Mouse (Mus musculus): ENCODE results near the gene Lipc.

Gene Lipc

DNA sequence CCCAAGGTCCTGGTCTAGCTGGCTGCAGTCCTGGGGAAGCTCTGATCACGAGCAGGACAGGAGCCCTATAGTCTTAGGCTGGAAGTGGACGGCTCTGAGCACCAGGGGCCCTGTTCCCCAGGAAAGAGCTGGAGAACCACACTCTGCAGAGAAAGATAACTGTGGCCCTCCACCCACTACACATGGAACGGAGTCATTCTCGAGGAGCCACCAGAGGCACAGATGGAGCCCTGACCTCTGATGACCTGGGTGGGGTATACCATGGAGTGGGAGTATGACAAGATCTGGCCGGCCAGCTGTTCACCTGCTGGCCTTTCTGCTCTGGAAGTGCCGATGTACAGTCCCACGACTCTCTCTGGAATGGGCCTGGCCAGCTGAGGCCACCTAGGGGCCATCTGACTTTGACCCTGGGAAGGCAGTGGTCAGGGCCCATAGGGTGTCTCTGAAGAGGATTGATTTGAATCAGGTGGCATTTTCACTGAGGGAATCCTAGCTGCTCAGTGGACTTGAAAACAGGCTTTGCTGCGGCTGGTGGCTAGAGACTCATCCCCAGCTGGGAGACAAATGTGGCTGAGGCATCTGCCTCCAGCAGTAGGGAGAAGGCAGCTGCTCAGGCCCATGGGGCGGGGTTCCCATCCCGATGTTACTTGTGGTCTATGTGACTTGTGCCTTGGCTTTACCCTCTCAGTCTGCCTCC, 37.2 kb downstream of the Lipc start:
- DNase-seq (ENCODE audit: low spot score): peak; percentile 54

DNA sequence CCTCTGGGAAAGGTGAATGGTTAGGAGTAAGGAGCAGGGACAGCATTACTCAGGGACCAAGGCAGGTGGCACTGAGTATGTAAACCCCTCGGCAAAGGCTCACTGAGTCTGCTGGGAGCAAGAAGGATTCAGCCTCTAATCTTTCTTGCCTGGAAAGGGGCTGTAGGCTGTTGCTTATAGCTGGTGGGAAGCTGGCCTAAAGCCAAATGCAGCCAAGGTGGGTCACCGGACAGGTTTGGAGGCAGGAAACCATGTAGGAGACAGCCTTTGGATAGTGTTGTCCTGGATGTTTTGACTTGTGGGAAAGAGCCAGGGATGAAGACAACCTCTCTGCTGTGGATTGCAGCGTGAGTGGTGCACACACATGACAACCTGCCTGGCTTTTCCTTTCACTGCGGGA, 40.9 kb downstream of the Lipc start:
- no peak for DNase-seq (ENCODE audit: low spot score)

DNA sequence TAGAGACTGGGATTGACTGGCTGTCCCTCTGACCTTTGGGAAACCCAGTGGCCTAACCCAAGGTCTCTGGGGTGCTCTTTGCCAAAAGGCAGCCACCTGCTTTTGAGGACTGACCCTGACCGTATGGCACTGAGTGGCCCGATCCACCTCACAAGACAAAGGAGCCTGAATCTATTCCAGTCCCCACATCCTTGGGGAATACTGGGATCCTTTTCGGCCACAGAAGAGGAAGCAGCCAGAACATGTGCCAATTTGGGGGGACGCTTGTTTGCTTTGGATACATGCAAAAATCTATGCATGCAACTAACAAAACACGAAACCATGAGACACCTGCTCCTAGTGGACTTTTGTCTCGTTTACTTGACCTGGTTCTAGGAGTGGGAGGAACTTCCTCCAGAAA, 41.7 kb downstream of the Lipc start:
- no peak for DNase-seq (ENCODE audit: low spot score)

DNA sequence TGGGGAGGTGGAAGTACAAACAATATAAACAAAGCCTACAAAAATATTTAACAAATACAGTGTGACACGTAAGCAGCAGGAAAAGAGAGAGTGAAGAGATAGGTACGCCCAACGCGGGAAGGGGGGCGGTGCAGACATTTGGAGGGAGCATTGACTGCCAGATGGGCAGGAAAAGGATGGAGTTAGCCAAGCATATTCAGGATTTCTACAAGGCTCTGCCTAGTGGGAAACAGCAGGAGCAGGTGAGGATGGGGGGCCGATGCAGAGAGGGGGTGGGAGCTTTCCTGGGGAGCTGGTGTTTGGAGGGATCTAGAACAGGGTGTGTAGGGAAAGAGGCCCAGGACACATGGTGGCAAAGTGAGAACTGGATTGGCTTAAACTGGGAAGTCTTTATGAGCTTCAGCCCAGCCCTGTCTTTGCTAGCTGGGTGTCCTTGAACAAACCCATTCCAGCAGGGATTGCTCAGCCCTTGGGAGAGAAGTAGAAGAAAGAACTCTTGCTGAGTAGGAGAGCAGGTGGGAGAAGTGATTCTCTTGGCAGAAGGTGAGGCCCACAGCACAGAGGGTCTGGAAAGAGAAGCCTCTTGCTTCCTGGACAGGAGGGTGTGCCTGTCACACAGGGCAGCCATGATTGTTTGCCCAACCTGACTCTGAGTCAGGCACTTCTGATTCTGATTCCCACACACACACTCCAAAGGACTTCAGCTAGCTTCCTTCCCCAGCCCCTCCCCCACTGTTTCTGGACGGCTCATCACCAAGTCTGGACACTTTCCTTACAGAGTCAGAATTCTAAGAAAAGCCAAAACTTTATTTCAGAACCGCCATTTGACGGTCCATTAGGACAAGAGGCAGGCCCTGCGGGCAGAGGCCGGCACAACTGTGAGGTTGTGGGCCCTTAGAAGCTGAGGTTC, 49.0 kb downstream of the Lipc start:
- no peak for DNase-seq (ENCODE audit: low spot score)

DNA sequence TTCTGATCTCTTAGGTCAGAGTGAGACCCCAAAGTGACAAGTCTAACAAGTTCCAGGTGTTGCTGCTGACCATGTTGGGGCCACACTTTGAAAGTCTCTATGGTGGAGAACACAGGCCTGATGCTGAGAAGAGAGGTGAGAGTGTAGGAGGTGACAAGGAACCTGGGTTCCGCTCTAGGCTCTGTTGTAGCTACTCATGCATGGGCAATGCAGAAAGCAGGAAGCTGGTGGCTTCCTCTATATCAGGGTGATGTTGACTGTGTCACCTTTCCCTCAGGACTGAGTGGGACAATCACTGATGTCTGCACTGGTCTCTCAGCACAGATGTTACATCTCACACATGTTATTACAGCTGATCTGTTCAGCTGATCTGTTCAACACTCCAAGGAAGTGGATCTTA, 57.8 kb downstream of the Lipc start:
- DNase-seq (ENCODE audit: low spot score): no peak

DNA sequence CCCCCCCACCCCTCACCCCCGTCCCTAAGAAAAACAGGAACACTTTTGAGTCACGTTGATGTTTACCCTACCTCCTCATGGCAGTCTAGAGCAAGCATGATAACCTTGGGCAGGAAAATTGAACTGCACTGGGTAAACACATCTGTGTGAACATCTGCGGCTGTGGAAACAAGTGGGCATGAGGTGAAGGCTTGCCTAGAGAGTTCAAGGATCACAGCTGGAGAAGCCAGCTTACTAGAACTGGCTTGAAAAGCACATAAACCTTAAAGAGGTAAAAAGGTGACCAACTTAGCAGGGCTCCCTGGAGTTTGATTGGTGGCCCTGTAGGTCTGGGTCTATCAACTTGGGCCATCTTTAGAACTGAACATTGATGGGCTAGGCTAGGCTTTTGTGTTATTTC, 58.5 kb downstream of the Lipc start:
- DNase-seq (ENCODE audit: low spot score): no peak

DNA sequence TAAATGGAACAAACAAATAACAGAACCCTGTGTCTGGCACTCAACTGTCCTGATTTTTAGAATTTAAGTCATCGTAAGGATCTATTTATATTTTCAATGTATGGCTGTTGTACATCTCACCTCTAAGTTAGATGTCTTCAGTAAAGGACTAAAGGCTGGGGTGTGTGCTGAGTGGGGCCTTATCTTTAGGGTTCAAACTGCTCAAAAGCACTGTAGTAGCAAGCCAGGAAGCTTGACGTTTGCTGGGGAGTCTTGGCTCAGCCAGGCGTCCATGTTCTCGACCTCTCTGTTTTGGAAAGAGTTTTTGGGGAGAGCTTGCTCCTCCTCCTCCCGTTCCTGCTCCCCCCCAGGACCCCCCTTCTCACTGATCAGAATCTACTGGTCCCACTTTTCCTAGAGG, 59.4 kb downstream of the Lipc start:
- DNase-seq (ENCODE audit: low spot score): no peak

DNA sequence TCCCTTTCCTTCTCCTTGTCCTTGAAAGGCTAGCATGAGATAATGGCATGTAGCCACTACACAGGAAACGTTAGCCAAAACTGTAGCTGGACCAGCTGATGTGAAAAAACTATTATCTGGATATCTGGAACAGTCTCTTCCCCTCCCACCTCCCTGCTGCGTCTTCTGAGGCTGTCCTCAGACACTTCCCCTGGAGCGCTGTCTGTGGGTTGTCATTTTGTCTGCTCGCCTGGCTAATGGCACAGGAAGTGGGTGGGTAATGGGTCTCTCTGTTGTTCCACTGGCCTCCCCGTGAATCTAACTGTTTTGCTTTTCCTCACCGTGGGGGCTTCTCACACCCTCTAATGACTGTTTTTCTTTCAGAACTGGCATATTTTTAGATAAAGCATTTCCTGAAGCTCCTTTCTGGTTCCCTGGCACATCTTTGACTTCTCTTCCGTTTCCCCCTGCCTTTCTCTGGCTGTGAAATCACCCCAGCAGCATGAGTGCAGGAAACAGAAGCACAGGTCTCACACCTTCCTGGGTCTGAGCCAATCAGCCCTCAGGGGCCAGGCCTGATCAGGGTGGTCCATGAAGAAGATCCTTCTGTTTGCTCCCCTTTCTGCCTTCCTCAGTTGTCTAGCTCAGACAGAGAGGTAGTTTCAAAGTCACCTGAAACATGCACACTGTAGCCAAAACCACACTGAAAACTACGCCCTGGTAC, 60.4 kb downstream of the Lipc start:
- no peak for DNase-seq (ENCODE audit: low spot score)

DNA sequence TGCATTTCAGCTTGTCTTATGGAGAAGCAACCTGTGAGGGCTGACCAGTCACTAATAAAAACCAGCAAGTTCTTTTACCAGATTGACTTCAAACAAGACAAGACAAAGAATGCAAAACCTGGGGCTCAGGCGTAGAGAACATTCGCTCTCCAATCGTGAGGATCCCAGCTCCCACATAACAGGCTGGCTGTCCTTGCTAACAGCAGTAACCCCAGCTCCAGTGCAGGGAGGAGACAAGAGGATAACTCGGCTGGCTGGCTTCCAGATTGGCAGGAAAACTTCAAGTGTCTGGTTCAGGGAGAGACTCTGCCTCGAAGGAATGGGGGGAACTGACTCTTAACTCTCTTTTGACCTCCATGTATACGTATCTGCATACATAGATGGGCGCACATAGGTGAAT, 61.3 kb downstream of the Lipc start:
- no peak for DNase-seq (ENCODE audit: low spot score)

DNA sequence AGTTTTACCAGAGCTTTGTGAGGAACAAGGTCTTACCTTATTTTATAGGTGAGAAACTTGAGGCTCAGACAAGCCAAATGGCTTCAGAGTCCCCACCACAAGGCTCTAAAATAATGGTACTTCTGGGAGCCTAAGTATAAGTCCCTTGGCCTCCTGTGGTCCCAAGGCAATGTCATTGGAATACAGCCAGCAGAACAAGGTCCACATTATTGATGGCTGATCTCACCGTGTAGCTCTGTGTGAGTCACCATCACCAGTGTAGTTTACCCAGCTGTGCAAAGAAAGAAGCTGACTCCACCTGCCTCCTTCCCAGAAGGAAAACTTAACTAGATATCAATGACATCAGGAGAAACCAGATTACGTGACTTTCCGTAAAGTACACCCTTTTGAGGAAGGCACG, 63.1 kb downstream of the Lipc start:
- DNase-seq (ENCODE audit: low spot score): no peak

DNA sequence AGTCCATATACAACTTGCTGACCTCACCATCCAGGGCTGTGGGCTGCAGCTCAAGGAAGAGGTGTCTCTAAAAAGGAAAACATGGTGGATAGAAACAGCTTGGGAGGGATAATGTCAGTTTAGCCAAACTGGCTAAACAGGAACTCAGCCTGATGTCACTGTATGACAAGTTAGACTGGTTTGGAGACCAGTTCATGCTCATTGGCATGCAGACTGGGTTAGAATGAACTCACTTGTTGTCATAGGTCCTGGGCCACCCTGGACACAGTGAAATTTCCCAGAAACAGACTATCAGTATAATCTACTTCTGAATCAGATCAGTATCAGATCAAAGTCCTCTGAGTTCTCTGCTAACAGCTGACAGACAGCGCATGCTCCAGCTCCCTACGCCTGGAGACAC, 63.5 kb downstream of the Lipc start:
- DNase-seq (ENCODE audit: low spot score): peak; percentile 26

DNA sequence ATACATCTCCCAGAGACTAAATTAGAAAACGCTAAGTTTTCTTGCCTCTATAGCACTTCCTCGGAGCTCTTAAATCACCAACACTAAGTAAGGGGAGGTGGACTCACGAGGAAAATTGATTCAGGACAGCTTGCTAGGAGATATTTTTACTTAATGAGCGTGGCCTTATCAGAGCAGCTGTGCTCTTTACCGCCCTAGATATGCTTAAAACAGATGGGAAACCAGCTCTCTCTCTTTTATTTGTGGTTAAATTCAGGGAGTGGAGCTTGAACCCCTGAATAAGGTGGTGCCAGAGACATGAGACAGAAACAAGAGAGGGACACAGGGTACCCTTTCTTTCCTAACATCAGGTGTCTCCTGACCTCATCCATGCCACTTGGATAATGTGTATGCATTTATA, 70.0 kb downstream of the Lipc start:
- no peak for DNase-seq (ENCODE audit: low spot score)

DNA sequence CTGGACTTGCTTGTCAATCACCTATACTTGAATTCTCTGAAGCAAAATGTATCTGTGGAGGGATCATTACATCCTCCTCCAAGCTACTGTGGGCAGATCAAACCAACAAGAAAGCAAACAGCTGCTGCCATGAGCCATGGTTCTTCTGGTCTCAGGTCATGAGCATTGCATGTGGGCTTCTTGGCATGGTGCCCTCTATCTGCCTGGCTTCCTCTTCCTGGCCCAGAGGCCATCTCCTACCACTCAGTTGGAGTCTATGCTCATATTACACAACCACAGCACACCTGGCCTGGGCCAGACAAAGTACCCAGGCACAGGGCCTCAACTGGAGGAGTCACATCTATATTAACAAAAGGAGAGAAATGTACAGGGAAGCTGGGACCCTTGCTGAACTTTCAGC, 73.2 kb downstream of the Lipc start:
- DNase-seq (ENCODE audit: low spot score): no peak

DNA sequence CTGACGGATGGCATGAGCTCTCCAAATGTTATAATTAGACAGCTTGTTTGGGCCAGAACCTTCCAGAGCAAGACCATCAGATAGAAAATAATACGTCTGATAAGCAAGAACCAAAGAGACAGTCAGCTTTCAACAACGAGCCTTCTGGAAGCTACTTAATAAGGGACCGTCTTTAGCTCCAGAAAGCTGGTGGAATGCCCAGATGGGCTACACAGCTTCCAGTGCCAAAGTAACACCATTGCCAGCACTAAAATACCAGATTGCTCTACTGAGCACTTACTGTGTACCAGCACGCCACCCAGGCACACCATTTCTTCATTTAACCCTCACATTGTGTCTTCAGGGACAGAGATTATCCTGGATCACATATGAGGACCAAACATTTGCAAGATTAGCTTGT, 73.9 kb downstream of the Lipc start:
- no peak for DNase-seq (ENCODE audit: low spot score)

DNA sequence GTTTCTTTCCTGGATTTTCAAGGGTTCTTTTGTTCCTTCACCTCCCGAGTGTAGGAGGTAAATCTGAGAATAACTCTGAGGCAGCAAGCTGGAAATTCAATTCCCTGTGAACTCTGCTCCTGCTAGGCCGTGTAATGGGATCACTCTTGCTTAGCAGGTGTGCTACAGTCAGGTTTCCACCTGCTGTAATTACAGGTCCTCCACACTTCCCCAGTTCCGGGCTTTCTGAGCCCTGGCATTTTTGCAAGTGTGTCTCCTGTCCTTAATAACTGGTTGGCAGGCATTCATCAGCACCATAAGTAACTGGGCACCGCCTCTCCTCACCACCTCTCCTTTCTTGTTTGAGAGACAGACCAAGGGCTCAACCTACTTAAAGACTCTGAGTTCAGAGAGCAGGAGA, 76.5 kb downstream of the Lipc start:
- no peak for DNase-seq (ENCODE audit: low spot score)

DNA sequence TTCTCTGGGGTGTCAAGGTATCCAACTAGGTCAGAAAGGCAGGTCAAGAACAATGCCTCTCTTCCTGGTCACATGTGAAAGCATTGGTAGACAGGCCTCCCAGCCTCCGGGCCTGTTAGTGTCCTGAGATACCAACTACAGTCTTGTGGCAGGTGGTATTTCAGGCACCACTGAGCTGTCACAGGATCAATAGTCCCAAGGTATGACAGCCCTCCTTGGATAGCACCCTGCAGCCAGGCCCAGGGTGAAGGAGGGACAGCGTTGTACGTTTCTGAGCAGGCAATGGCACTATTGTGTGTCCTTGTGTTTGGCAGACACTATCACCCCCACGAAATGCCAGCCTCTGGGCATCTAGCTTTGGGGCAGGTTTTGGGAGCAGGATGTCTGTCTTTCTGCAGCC, 77.0 kb downstream of the Lipc start:
- DNase-seq (ENCODE audit: low spot score): no peak

DNA sequence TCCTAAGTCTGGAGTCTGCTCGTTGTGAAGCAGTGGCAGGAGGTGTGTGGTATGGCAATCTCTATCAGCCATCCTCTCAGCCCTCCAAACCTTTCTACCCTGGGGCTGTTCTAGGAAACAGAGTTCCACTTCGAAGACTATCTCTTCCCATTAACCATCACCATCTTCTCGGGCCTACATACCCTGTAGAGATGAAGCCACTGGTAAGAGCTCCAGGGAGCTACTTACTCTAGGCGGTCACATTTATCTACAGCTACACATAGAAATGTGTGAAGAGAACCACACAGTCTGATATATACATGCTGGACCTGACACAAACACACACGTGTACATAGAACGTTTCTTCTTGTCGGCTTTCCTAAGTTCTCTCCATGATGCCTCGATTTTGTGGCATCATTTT, 79.4 kb downstream of the Lipc start:
- no peak for DNase-seq (ENCODE audit: low spot score)

DNA sequence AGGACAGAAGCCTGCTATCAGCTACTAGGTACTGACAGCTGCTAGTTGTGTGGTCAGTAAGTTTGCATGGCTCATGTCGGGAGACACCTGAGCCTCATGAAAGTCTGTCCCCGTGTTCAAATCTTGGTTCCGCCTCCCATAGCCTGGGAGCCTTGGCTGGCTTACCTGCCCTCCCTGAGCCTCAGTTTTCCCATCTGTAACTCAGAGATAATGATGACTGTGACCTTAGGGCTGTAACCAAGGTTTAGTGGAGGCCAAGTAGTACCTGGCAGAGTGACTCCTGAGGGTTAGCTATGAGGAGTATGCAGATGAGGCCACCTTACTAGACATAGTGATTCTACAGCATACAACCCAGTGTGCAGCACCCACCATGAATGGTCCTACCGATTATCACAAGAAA, 81.7 kb downstream of the Lipc start:
- DNase-seq (ENCODE audit: low spot score): no peak

DNA sequence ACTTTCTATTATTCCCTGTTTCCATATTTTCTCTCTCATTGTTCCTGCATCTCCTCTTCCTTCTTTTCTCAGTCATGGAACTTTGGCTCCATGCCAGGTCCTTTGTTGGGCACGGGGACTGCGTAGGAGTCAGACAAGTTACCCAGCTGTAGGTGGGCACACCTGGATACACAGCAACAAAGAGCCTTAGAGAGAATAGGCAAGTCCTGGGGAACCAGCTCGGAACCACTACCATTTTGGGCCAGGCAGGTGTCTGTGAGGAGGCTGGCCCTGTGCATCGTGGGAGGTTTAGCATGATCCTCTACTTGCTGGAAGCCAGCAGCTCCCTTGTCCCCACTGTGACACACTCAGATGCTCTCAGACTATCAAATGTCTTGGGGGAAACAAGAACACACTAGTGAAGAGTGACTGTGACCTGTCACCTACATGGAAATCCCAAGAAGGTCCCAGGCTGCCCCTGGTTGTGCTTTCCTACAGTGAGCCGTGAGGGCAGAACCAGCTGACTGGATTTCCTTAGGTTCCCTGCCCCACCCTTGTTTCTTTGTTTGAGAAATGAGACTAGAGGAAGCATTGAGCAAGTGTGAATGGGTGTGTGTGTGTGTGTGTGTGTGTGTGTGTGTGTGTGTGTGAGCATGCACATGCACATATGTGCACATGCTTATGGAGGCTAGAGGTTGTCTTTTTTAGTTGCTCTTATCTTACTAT, 82.7 kb downstream of the Lipc start:
- no peak for DNase-seq (ENCODE audit: low spot score)

DNA sequence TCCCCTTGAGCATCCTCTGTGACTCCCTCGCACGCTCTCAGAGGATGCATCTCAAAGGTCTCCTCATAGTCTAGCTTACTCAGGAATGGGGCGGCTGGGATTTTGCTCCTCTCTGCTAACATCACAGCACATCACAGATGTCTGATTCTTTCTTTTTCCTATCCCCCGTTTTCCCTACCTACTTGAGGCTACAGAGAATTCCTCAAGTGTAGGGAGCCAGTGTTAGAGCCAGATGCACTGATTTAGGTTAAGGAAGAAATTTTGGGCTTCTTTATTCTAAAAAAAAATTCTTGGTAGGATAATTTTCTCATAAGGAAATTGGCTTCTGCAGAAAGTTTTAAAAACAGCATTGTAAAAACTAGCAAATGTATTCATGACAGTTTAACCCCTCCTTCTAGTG, 84.6 kb downstream of the Lipc start:
- DNase-seq (ENCODE audit: low spot score): no peak

DNA sequence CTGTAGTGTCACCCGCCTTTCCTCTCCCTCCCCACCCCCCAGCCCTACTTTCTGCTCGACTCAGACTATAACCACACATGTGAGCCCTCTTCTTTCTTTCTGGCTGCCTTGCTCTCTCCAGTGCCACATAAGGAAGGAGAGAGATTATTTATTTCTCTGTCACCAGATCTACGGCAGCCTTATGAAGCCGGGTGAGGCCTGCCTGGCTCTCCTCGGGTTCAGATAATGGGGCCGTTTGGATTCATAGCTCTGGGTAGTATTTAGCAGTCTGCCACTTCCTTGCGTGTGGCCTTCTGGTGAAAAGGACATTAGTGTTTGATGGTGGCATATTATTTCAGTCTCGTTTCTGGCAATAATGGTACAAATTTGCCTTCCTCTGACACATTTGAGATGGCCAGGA, 88.0 kb downstream of the Lipc start:
- no peak for DNase-seq (ENCODE audit: low spot score)

DNA sequence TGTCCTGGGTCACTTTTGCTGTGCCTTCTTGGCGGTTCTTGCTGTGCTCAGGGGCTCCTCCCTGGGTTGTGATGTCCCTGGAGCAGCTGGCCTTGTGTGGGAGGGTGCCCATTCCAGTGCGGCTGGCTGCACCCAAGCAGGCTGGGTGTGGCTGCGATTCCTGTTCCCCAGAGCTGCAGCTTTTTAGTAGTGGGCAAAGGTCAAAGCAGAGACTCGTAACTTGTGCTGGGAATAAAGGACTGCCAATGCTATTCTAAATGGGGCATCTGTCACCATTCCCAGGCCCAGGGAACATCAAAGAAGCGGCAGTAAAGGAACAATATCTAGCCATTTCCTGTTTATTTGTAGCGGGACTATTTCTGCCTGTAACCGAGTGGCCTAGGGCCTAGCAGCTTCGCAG, 88.7 kb downstream of the Lipc start:
- DNase-seq (ENCODE audit: low spot score): peak; percentile 69

All from embryo, embryonic 10 days (tissue).